Mouse (Mus musculus): ENCODE measurements at regions not wholly inside any gene's neighbourhood (a gene's known extent, or its start where the extent isn't known, plus 50 kb on each side); places are given as distances from the start of the nearest gene placed in this dataset.

GRCm38 (mm10) chr19:54783729-54784128 lies 343.3 kb downstream of the Gpam start:
- no peak for DNase-seq (ENCODE audit: low spot score in 2 of 2)

GRCm38 (mm10) chr19:54757761-54758160 lies 369.3 kb downstream of the Gpam start:
- DNase-seq (ENCODE audit: low spot score in 2 of 2): no peak

- peak; percentile 45 to 53 for DNase-seq (ENCODE audit: low spot score in 2 of 2)
Measured at GRCm38 (mm10) chr19:54756681-54757257, 370.3 kb downstream of the Gpam start.

- no peak for DNase-seq (ENCODE audit: low spot score in 2 of 2)
Measured at GRCm38 (mm10) chr19:54755451-54755850, 371.6 kb downstream of the Gpam start.

- DNase-seq (ENCODE audit: low spot score in 2 of 2): no peak
Measured at GRCm38 (mm10) chr19:54733938-54734337, 393.1 kb downstream of the Gpam start.

- no peak for DNase-seq (ENCODE audit: low spot score in 2 of 2)
Measured at GRCm38 (mm10) chr19:54731749-54732148, 395.3 kb downstream of the Gpam start.

GRCm38 (mm10) chr19:54731315-54731714 lies 395.7 kb downstream of the Gpam start:
- no peak for DNase-seq (ENCODE audit: low spot score in 2 of 2)

- DNase-seq (ENCODE audit: low spot score in 2 of 2): no peak
Measured at GRCm38 (mm10) chr19:54730801-54731200, 396.2 kb downstream of the Gpam start.

- no peak for DNase-seq (ENCODE audit: low spot score in 2 of 2)
Measured at GRCm38 (mm10) chr19:54730296-54730695, 396.7 kb downstream of the Gpam start.

- no peak for DNase-seq (ENCODE audit: low spot score in 2 of 2)
Measured at GRCm38 (mm10) chr19:54722091-54722490, 404.9 kb downstream of the Gpam start.

- no peak for DNase-seq (ENCODE audit: low spot score in 2 of 2)
Measured at GRCm38 (mm10) chr19:54697411-54697810, 429.6 kb downstream of the Gpam start.

GRCm38 (mm10) chr19:54693714-54694113 lies 433.3 kb downstream of the Gpam start:
- no peak for DNase-seq (ENCODE audit: low spot score in 2 of 2)

GRCm38 (mm10) chr19:54693094-54693493 lies 433.9 kb downstream of the Gpam start:
- no peak for DNase-seq (ENCODE audit: low spot score in 2 of 2)

GRCm38 (mm10) chr19:54691861-54692260 lies 435.2 kb downstream of the Gpam start:
- no peak for DNase-seq (ENCODE audit: low spot score in 2 of 2)

- DNase-seq (ENCODE audit: low spot score in 2 of 2): no peak
Measured at GRCm38 (mm10) chr19:54688630-54689029, 438.4 kb downstream of the Gpam start.

- DNase-seq (ENCODE audit: low spot score in 2 of 2): no peak
Measured at GRCm38 (mm10) chr19:54685147-54685546, 441.9 kb downstream of the Gpam start.
